9 mouse cellular contexts compared by ENCODE assay signal in the genomic region with DNA sequence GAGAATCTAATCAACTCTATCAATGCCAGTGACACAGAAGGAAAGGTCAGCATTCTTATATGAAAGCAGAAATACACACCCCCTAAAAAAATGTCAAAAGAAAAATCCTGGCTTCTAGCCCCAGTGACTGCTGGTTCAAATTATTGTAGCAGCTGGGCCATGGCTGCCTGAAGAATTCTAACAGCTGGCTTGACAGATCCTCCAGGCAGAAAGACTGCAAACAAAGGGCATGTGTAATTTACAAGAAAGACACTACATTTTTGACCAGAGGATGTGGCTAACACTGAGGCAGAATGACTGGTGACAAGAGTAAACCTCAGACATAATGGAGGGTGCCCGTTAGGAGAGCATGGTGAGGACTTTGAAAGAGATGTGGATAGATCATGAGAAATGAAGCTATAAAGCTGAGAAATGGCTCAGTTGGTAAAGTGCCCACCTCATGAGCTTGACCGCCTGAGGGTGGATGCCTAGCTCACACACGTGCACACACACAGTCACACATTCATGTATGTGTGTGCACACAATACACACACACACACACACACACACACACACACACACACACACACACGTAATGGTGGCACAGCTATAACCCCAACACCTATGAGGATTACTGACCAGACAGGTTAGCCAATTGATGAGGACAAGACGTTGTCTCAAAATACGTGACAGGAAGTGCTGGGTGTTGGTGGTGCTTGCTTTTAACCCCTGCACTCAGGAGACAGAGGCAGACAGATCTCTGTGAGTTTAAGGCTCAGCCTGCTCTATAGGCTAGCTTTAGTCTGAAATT. TPM values are rescaled to one million over a fixed set of nuclear protein-coding genes. Genes with fewer than 3 reads are reported as not detected.
DNase-seq lines count a peak whose midpoint lies in the region; ATAC-seq lines count a peak whose summit lies in the region.
"Had no signal": no experiment of that assay in that cellular context is flagged by ENCODE, and none has a peak within 500 bp of the region (broad histone marks: within the 10 kb centered on the region; RNA-seq: fewer than 3 reads in every experiment).

No protein-coding gene starts in this region.

- no peak for ATAC-seq in megakaryocyte-erythroid progenitor cell, adult 5-6 weeks (replicated peaks; ENCODE audit: low FRiP score, low TSS enrichment, poor library complexity, severe bottlenecking)

- peak; percentile 36 for DNase-seq in heart, adult 8-10 months (ENCODE audit: low spot score)
- DNase-seq in heart, postnatal 36 days = no peak
- peak; percentile 12 for DNase-seq in retina, postnatal 1 day
- no peak for DNase-seq in retina, embryonic 14.5 days (ENCODE audit: low spot score)
- peak; percentile 56 for DNase-seq in fibroblast of lung, adult 2 months (ENCODE audit: low read depth)
- peak; percentile 63 to 83 for DNase-seq in natural killer cell, adult 2 months (ENCODE audit: low spot score in 2 of 2)
- no peak for DNase-seq in layer of hippocampus, adult 8-10 months (ENCODE audit: low spot score in 2 of 2)
- DNase-seq: right cerebral cortex, postnatal 25 days had no signal

- intact Hi-C loops in heart, postnatal 36 days (cut with DNase I) = no loop called here

RNA-seq across cellular contexts. Expression of a gene that starts 42.4 kb away (rescaled TPM):
- 10 to 100 TPM; 11.7 to 14.2 (median 13.5) TPM for total RNA-seq in heart, adult 8-10 months (2022)
- total RNA-seq in heart, postnatal 36 days (2021) = 10 to 100 TPM; 15.4 to 16.2 TPM
- 10 to 100 TPM; 62.9 to 68.4 (median 66.4) TPM for total RNA-seq in layer of hippocampus, adult 8-10 months (2022)
- total RNA-seq in megakaryocyte-erythroid progenitor cell, adult 5-6 weeks (2014; fragmentation: Nextera tagmentation) = 223 and 236 TPM in 2 replicates
- 225 and 282 TPM in 2 replicates for total RNA-seq in megakaryocyte-erythroid progenitor cell, adult 5-6 weeks (2017)

Comparison
In these comparisons a context has a peak if more than half of its experiments do, and no peak if none do; other contexts are left out.
1. DNase-seq: peak in heart, adult 8-10 months (single experiment), retina, postnatal 1 day (single experiment), fibroblast of lung, adult 2 months (single experiment) and natural killer cell, adult 2 months (2 of 2); none in heart, postnatal 36 days (0 of 2), retina, embryonic 14.5 days (single experiment) and layer of hippocampus, adult 8-10 months (0 of 2).